Mouse (Mus musculus) lung, embryonic 14.5 days (tissue): ENCODE results near the gene Cx3cr1. TPM values are rescaled to one million over a fixed set of nuclear protein-coding genes. Genes with fewer than 3 reads are reported as not detected.

ENCODE experiments used
- ATAC-seq: fragments of 200-750 bp; cut with Nextera tagmentation; 2 replicates; pipeline ENCODE4 v1.8.0; 2017; ENCODE audit warnings: mild to moderate bottlenecking, moderate TSS enrichment, moderate library complexity; ENCODE audit not compliant: insufficient read depth
- DNase-seq: peaks from one replicate; pipeline ENCODE4 v3.0.0-alpha.2; 2015
- H3K27ac ChIP-seq: fragments of 300-500 bp; sonication (generic); 2 replicates; pipeline ENCODE4 v1.5.1; 2014; ENCODE audit warnings: low read depth, mild to moderate bottlenecking, moderate library complexity
- H3K27me3 ChIP-seq: fragments of 300-500 bp; sonication (generic); 2 replicates; pipeline ENCODE4 v1.6.1; 2014; ENCODE audit warnings: low read length, control low read depth; ENCODE audit not compliant: insufficient read depth
- H3K36me3 ChIP-seq: fragments of 300-500 bp; sonication (generic); 2 replicates; pipeline ENCODE4 v1.6.1; 2014; ENCODE audit warnings: control low read depth; ENCODE audit not compliant: insufficient read depth
- H3K4me1 ChIP-seq: fragments of 300-500 bp; sonication (generic); 2 replicates; pipeline ENCODE4 v1.6.1; 2014; ENCODE audit warnings: antibody characterized with exemption, control low read depth; ENCODE audit not compliant: insufficient read depth
- H3K4me2 ChIP-seq: fragments of 300-500 bp; sonication (generic); 2 replicates; pipeline ENCODE4 v1.6.1; 2014; ENCODE audit warnings: mild to moderate bottlenecking
- H3K4me3 ChIP-seq: fragments of 300-500 bp; sonication (generic); 2 replicates; pipeline ENCODE4 v1.5.1; 2014; ENCODE audit warnings: low read depth, low read length
- H3K9ac ChIP-seq: fragments of 300-500 bp; sonication (generic); 2 replicates; pipeline ENCODE4 v1.6.1; 2014
- H3K9me3 ChIP-seq: fragments of 300-500 bp; sonication (generic); 2 replicates; pipeline ENCODE4 v1.6.1; 2016; ENCODE audit warnings: low read depth, low read length, control low read depth
- CTCF ChIP-seq: IDR thresholded peaks from 2 replicates; pipeline ENCODE4 v1.5.1; 2016; ENCODE audit warnings: antibody characterized with exemption, low read depth
- WGBS: fragments of 180-500 bp; shearing (Covaris S2); extraction: QIAGEN DNeasy Blood & Tissue Kit; methylation state at CpG from one replicate; pipeline ENCODE4 v1.1.7; 2014; 5-methylcytosine and 5-hydroxymethylcytosine counted together
- polyA plus RNA-seq: library from polyadenylated mRNA; unstranded; fragments of >200 nt; fragmentation: Nextera tagmentation; extraction: Ambion mirVana; gene quantifications from 2 replicates; pipeline ENCODE4 v1.2.1, GENCODE M21; 2014

Cx3cr1 gene
- polyA plus RNA-seq, 1 experiment from 2014 or later: 9.7 TPM

DNA sequence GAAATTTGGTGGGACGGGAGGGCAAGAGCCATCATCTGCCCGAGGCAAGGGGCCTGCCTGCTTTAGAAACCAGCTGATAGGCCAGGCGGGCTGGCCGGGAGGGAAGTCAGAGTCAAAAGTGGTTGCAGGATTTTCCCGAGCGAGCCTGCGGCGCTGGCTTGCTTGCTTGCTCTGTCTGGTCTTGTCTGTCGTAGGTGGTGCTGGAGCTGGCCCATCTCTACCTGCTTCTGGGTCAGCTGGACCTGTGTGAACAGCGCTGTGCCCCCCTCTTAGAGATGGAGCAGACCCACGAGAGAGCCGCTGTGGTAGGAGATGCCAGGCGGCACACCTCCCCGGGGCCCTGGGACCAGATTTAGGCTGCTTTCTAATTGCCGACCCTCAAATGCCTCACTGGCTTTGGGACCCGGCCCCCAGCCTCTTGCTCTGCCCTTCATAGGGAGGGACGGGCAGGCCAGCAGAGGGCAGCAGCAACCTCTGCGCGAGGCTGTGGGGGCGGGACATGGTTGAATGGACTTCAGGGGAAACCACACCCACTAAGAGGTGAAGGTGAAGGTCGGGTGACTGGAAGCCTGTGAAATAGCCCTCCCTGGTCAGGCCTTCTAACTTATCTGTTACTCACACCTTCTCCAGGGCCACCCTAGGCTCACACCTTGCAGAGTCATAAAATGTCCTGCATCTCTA is 106.6 kb downstream of the Cx3cr1 start:
- Histone ChIP-seq H3K4me3 (no peak overlapping the region), H3K9ac (no peak overlapping the region), H3K4me2 (peak overlapping the region; percentile 34; the same call in 1 of the 2 replicates), H3K36me3 (no peaks in the 10 kb centered on the region), H3K9me3 (no peaks in the 10 kb centered on the region), H3K4me1 (0 out of 2 replicates have a peak, but pooled peaks cover 2% of the 10 kb centered on the region), H3K27me3 (no peaks in the 10 kb centered on the region), H3K27ac (no peak overlapping the region)
- 17% methylated on average over 21 of the region's 21 CpGs for WGBS
- peak; percentile 88 for TF ChIP-seq CTCF
- DNase-seq: peak; percentile 82
- ATAC-seq: peak; percentile 71

- H3K27ac ChIP-seq: no peak overlapping the region
- WGBS: 63% methylated on average over 4 of the region's 4 CpGs
- DNase-seq (no peak), ATAC-seq (no peak)
- 0 out of 2 replicates have a peak, but pooled peaks cover 2% of the 10 kb centered on the region for H3K4me1 ChIP-seq
- H3K36me3 ChIP-seq: no peaks in the 10 kb centered on the region
- H3K4me3 ChIP-seq: no peak overlapping the region
- H3K9ac ChIP-seq: no peak overlapping the region
- no peak for TF ChIP-seq CTCF
- no peaks in the 10 kb centered on the region for H3K9me3 ChIP-seq
- no peak overlapping the region for H3K4me2 ChIP-seq
- no peaks in the 10 kb centered on the region for H3K27me3 ChIP-seq
Observed at GRCm38 (mm10) chr9:119962216-119962615, 107.5 kb downstream of the Cx3cr1 start.

GRCm38 (mm10) chr9:119958835-119959234 is 110.8 kb downstream of the Cx3cr1 start:
- Histone ChIP-seq H3K36me3 (no peaks in the 10 kb centered on the region), H3K4me2 (no peak overlapping the region), H3K4me1 (0 out of 2 replicates have a peak, but pooled peaks cover 2% of the 10 kb centered on the region), H3K9ac (no peak overlapping the region), H3K27ac (no peak overlapping the region), H3K27me3 (no peaks in the 10 kb centered on the region), H3K4me3 (no peak overlapping the region), H3K9me3 (no peaks in the 10 kb centered on the region)
- 64% methylated on average over 9 of the region's 9 CpGs for WGBS
- ATAC-seq (no peak), DNase-seq (no peak)
- no peak for TF ChIP-seq CTCF

DNA sequence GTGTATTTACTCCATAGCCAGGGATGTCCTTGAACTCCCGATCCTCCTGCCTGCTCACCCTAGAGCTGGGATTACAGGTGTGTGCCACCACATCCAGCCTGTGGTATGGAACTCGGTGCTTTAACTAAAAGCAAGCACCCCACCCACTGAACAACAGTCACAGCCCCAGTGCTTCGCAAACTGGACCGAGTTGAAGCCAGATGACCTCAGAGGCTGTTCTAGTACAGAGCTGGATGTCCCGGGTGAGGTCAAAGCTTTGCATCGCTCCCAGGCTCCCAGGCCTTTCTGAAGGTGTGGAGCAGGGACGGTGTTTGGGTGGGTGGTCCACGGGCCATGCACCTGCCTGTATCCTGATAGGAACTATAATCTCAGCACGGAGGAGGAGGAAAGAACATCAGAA is 118.3 kb downstream of the Cx3cr1 start:
- ATAC-seq (no peak), DNase-seq (no peak)
- no peaks in the 10 kb centered on the region for H3K27me3 ChIP-seq
- H3K4me2 ChIP-seq: no peak overlapping the region
- H3K27ac ChIP-seq: no peak overlapping the region
- H3K9me3 ChIP-seq: no peaks in the 10 kb centered on the region
- H3K9ac ChIP-seq: no peak overlapping the region
- H3K4me1 ChIP-seq: no peaks in the 10 kb centered on the region
- 79% methylated on average over 9 of the region's 9 CpGs for whole genome bisulfite sequencing
- TF ChIP-seq CTCF: no peak
- H3K36me3 ChIP-seq: no peaks in the 10 kb centered on the region
- no peak overlapping the region for H3K4me3 ChIP-seq

- H3K36me3 ChIP-seq: no peaks in the 10 kb centered on the region
- H3K27me3 ChIP-seq: no peaks in the 10 kb centered on the region
- H3K4me2 ChIP-seq: peak overlapping the region; percentile 1; the same call in 1 of the 2 replicates
- peak overlapping the region; percentile 7; the same call in 1 of the 2 replicates for H3K27ac ChIP-seq
- TF ChIP-seq CTCF: no peak
- 22% methylated on average over 6 of the region's 6 CpGs for WGBS
- H3K9me3 ChIP-seq: no peaks in the 10 kb centered on the region
- H3K4me3 ChIP-seq: no peak overlapping the region
- DNase-seq (peak; percentile 67), ATAC-seq (peak; percentile 76)
- no peaks in the 10 kb centered on the region for H3K4me1 ChIP-seq
- H3K9ac ChIP-seq: no peak overlapping the region
Observed at GRCm38 (mm10) chr9:119950434-119950833, 119.2 kb downstream of the Cx3cr1 start.

DNA sequence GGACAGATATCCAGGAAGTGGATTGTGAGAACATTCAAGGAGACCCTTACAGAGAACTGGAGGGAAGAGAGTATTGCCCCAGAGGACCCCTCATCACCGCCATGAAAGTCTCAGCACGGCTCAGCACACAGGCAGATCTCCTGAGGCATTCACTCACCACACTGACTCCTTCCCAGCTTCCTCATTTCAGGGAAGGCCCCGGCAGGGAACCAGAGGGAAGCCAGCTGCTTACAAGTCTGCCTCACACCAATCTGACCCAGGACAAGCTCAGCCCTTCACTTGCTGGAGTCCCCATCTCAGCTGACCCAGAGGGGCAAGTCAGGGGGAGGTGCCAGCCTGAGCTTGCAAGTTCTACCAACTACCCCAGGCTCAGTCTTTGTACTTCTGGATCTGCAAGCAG is 120.9 kb downstream of the Cx3cr1 start:
- no peak overlapping the region for H3K4me3 ChIP-seq
- DNase-seq: no peak
- H3K27me3 ChIP-seq: no peaks in the 10 kb centered on the region
- H3K4me2 ChIP-seq: no peak overlapping the region
- H3K9ac ChIP-seq: no peak overlapping the region
- no peaks in the 10 kb centered on the region for H3K9me3 ChIP-seq
- H3K36me3 ChIP-seq: no peaks in the 10 kb centered on the region
- H3K27ac ChIP-seq: no peak overlapping the region
- 31% methylated on average over 3 of the region's 3 CpGs for WGBS
- H3K4me1 ChIP-seq: no peaks in the 10 kb centered on the region
- no peak for ATAC-seq
- TF ChIP-seq CTCF: no peak

DNA sequence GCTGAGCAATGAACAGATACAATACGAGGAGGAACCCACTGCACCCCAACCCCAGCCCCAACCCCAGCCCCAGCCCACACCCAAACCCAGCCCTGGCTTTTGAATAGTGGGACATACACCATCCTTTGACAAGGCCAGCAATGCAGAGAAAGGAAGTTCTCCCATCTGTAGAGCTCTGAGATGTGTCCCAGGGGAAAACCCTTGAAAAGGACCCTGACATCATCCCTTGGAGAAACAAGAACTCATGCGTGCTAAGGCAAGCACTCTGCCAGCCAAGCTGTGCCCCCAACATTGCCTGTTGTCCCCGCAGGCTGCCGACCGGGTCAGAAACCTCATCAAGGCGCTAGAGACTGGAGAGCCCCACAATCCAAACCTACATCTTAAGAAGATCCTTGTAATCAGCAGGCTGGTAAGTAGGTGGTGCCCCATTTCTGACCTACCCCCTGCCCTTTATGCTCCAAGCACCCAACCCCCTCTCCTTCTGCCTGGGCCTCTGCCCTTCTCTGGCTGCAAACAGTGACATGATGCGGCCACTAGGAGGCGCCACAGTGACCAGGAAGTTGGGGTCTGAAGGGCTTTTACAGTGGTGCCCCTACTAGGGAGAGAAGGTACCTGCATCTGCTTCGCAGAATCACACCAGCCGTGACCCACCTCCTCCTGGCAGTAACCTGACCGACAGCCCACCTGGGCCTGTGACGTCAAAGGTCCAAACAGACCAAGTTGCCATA is 124.3 kb downstream of the Cx3cr1 start:
- DNase-seq: no peak
- Histone ChIP-seq H3K4me1 (no peaks in the 10 kb centered on the region), H3K9me3 (no peaks in the 10 kb centered on the region), H3K27me3 (no peaks in the 10 kb centered on the region), H3K4me3 (no peak overlapping the region), H3K9ac (no peak overlapping the region), H3K27ac (no peak overlapping the region), H3K36me3 (no peaks in the 10 kb centered on the region), H3K4me2 (no peak overlapping the region)
- WGBS: 73% methylated on average over 12 of the region's 12 CpGs
- ATAC-seq: no peak
- peak; percentile 64 for TF ChIP-seq CTCF
